Mouse (Mus musculus): ENCODE measurements at regions not wholly inside any gene's neighbourhood (a gene's known extent, or its start where the extent isn't known, plus 50 kb on each side); places are given as distances from the start of the nearest gene placed in this dataset.

DNA sequence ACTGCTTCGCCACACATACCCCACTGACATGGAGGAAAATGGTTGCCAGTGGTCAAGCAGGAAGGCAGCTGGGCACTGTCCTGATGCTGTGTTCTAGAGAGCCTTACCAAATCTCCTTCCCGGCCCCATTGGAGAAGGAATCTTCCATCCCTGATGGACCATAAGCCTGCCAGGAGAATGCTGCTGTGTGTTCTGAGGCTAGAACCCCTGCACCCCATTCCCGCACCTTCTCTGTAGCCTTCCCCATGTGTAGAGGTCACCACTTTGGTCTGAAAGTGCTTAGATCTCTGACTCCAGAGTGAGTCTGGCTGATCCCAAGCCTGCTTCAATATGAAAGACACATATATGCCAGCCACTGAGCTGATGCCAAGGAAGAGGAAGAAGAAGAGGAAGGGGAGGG, 74.1 kb upstream of the Pmepa1 start:
- no peaks in the 10 kb centered on the region; the same call in 1 of the 2 replicates for H3K27me3 ChIP-seq (ENCODE audit: poor library complexity, severe bottlenecking)
- DNase-seq (ENCODE audit: extremely low spot score, low spot score) = no peak
- H3K27ac ChIP-seq = no peak overlapping the region
- WGBS = 85% methylated on average over 3 of the region's 3 CpGs
- no peaks in the 10 kb centered on the region for H3K36me3 ChIP-seq (replicated peaks)
- H3K4me3 ChIP-seq = no peak overlapping the region
- H3K4me1 ChIP-seq = peaks cover 38% of the 10 kb centered on the region
- no peaks in the 10 kb centered on the region for H3K9me3 ChIP-seq

DNA sequence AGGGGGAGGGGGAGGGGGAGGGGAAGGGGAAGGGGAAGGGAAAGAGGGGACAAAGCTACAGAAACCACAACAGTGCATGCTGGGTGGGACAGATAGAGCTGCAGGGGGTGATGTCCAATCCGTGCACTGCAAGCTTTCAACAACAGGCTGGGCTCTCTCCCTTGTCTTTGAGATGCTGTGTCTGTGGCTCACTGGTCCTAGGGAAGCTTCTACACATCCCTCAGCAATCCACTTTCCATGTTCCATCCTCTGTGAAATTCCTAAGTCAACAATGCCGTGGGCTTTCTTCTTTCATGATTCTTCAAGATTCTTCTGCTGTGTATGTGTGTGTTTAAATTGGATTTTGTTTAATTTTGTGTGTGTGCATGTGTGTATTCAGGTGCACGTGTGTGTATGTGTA, 74.5 kb upstream of the Pmepa1 start:
- DNase-seq (ENCODE audit: extremely low spot score, low spot score) = no peak
- Histone ChIP-seq H3K9me3 (no peaks in the 10 kb centered on the region), H3K4me1 (peaks cover 40% of the 10 kb centered on the region), H3K27ac (no peak overlapping the region), H3K36me3 (replicated peaks) (no peaks in the 10 kb centered on the region), H3K4me3 (no peak overlapping the region), H3K27me3 (ENCODE audit: poor library complexity, severe bottlenecking) (no peaks in the 10 kb centered on the region; the same call in 1 of the 2 replicates)
- WGBS = 65% methylated on average over 3 of the region's 3 CpGs

GRCm38 (mm10) chr2:173351831-173352755, 75.8 kb upstream of the Pmepa1 start:
- H3K36me3 ChIP-seq (replicated peaks) = no peaks in the 10 kb centered on the region
- H3K27ac ChIP-seq = peak overlapping the region; percentile 80
- no peak overlapping the region for H3K4me3 ChIP-seq
- DNase-seq (ENCODE audit: extremely low spot score, low spot score) = peak; percentile 43
- no peaks in the 10 kb centered on the region for H3K27me3 ChIP-seq (ENCODE audit: poor library complexity, severe bottlenecking)
- WGBS = 60% methylated on average over 18 of the region's 18 CpGs
- no peaks in the 10 kb centered on the region for H3K9me3 ChIP-seq
- peaks cover 45% of the 10 kb centered on the region for H3K4me1 ChIP-seq

DNA sequence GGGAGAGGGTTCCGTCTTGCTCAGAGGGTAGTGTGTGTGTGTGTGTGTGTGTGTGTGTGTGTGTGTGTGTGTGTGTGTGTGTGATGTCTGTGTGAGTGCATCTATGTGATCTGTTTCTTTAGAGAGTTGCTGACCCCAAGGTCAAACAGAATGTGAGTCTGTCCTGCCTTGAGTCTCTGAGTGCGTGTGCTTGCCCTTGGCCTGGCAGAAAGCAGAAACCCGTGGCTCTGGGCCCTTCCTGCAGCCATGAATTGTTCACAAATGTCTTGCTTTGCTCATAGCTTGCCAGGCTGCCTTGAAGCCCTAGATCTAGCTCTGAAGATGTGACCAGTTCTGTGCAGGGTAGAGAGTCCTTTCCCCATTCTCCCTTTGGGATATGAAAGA, 76.4 kb upstream of the Pmepa1 start:
- 59% methylated on average over 3 of the region's 3 CpGs for WGBS
- Histone ChIP-seq H3K4me1 (peaks cover 45% of the 10 kb centered on the region), H3K9me3 (no peaks in the 10 kb centered on the region), H3K4me3 (no peak overlapping the region), H3K36me3 (replicated peaks) (no peaks in the 10 kb centered on the region), H3K27me3 (ENCODE audit: poor library complexity, severe bottlenecking) (no peaks in the 10 kb centered on the region), H3K27ac (peak overlapping the region; percentile 80)
- DNase-seq (ENCODE audit: extremely low spot score, low spot score) = no peak

- Histone ChIP-seq H3K9me3 (no peaks in the 10 kb centered on the region), H3K4me1 (peaks cover 45% of the 10 kb centered on the region), H3K27ac (peak overlapping the region; percentile 80), H3K27me3 (ENCODE audit: poor library complexity, severe bottlenecking) (no peaks in the 10 kb centered on the region), H3K4me3 (no peak overlapping the region), H3K36me3 (replicated peaks) (no peaks in the 10 kb centered on the region)
- no peak for DNase-seq (ENCODE audit: extremely low spot score, low spot score)
- WGBS = 81% methylated on average over 16 of the region's 16 CpGs
Measured at GRCm38 (mm10) chr2:173353435-173354241, 77.3 kb upstream of the Pmepa1 start.

DNA sequence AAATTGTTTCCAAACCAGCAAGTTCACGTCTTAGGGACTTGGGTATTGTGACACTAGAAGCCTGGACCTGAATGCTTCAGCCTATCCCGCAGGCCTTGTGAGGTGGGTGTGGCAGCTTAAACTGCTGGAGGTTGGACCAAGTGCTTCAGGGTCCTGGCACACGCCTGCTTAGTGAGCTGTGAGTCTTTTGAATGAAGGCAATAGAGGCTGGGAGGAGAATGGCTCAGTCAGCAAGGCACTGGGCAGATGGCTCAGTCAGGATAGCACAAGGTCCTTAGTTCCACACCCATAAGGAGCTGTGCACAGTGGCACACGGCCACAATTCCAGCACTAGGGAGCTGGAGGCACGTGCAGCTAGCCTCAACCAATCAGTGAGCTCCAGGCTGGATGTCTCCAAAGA, 80.5 kb upstream of the Pmepa1 start:
- DNase-seq (ENCODE audit: extremely low spot score, low spot score) = no peak
- H3K9me3 ChIP-seq = no peaks in the 10 kb centered on the region
- no peak overlapping the region for H3K27ac ChIP-seq
- no peaks in the 10 kb centered on the region for H3K36me3 ChIP-seq (replicated peaks)
- peaks cover 30% of the 10 kb centered on the region for H3K4me1 ChIP-seq
- 67% methylated on average over 5 of the region's 5 CpGs for WGBS
- H3K27me3 ChIP-seq (ENCODE audit: poor library complexity, severe bottlenecking) = no peaks in the 10 kb centered on the region
- no peak overlapping the region for H3K4me3 ChIP-seq

- no peaks in the 10 kb centered on the region for H3K36me3 ChIP-seq (replicated peaks)
- peak overlapping the region; percentile 29 for H3K4me3 ChIP-seq
- peaks cover 24% of the 10 kb centered on the region for H3K4me1 ChIP-seq
- peaks cover 36% of the 10 kb centered on the region for H3K27me3 ChIP-seq (ENCODE audit: poor library complexity, severe bottlenecking)
- H3K27ac ChIP-seq = no peak overlapping the region
- no peaks in the 10 kb centered on the region for H3K9me3 ChIP-seq
- WGBS = 21% methylated on average over 24 of the region's 24 CpGs
- no peak for DNase-seq (ENCODE audit: extremely low spot score, low spot score)
Measured at GRCm38 (mm10) chr2:173365441-173366166, 89.3 kb upstream of the Pmepa1 start.

- H3K27me3 ChIP-seq (ENCODE audit: poor library complexity, severe bottlenecking) = peaks cover 36% of the 10 kb centered on the region
- no peak overlapping the region for H3K27ac ChIP-seq
- 80% methylated on average over 11 of the region's 11 CpGs for WGBS
- no peaks in the 10 kb centered on the region for H3K36me3 ChIP-seq (replicated peaks)
- no peak overlapping the region for H3K4me3 ChIP-seq
- no peak for DNase-seq (ENCODE audit: extremely low spot score, low spot score)
- H3K9me3 ChIP-seq = no peaks in the 10 kb centered on the region
- peaks cover 24% of the 10 kb centered on the region for H3K4me1 ChIP-seq
Measured at GRCm38 (mm10) chr2:173366734-173367133, 90.4 kb upstream of the Pmepa1 start.

GRCm38 (mm10) chr2:173368899-173369298, 92.6 kb upstream of the Pmepa1 start:
- 48% methylated on average over 7 of the region's 7 CpGs for WGBS
- H3K27me3 ChIP-seq (ENCODE audit: poor library complexity, severe bottlenecking) = peaks cover 36% of the 10 kb centered on the region
- no peaks in the 10 kb centered on the region for H3K36me3 ChIP-seq (replicated peaks)
- peaks cover 7% of the 10 kb centered on the region; the same call in 1 of the 2 replicates for H3K9me3 ChIP-seq
- DNase-seq (ENCODE audit: extremely low spot score, low spot score) = no peak
- H3K4me1 ChIP-seq = peaks cover 24% of the 10 kb centered on the region
- no peak overlapping the region for H3K4me3 ChIP-seq
- H3K27ac ChIP-seq = 0 out of 2 replicates have a peak overlapping the region, but pooled peaks have one; percentile 22

DNA sequence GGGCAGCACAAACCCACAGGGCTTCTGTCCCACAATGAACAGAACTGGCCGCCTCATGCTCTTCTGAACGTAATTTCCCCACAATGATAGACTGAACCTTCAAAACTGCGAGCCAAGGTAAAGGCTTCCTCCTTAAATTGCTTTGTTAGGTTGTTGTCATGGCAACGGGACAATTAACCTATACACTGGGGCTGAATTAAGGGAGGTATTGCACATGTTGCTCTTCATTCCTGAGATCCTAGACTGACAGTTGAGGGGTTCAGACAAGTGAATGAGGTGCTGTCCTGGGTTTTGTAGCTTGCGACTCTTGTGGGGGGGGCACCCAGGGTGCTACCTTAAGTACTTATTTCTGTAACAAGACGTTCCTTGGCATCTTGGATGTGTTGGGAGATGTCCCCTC, 100.6 kb upstream of the Pmepa1 start:
- no peak overlapping the region for H3K4me3 ChIP-seq
- H3K27ac ChIP-seq = no peak overlapping the region
- no peaks in the 10 kb centered on the region for H3K27me3 ChIP-seq (ENCODE audit: poor library complexity, severe bottlenecking)
- peaks cover 18% of the 10 kb centered on the region for H3K4me1 ChIP-seq
- no peak for DNase-seq (ENCODE audit: extremely low spot score, low spot score)
- H3K9me3 ChIP-seq = peaks cover 6% of the 10 kb centered on the region; the same call in 1 of the 2 replicates
- H3K36me3 ChIP-seq (replicated peaks) = no peaks in the 10 kb centered on the region
- 80% methylated on average over 6 of the region's 6 CpGs for WGBS

DNA sequence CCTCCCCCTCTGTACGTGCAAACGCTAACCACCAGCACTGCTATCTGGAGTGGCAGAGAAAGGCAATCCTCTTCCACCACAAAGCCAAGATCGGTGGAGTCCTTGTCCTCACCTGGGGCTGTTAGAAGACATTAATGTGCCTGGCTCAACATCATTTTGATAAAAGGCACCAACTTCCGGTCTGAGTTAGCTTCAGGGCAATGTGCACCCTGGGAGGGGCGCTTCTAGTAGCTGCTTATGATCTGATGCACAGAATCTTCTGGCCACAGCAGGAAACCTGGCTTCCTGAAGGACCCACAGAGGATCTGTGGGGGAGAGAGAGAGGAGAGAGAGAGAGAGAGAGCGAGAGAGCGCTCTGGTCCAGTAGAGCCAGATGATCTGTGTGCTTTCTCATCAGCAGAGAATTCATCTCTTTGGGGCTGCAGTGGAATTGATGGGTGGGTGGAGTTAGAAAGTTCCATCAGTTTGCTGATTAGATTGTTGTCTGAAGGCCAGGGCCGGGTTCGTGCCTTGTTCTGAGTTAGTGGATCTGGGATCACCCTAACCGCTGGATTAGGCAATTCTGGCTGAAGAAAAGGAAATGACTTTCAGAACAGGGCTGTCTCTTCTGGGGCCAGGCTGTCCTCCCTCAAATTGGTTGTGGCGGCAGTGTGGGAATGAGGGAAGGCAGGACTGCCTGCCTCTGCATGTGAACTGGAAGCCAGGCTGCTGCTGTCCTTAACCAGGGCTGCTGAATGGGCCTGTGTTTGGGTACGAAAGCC, 101.3 kb upstream of the Pmepa1 start:
- no peak overlapping the region for H3K4me3 ChIP-seq
- peaks cover 25% of the 10 kb centered on the region for H3K4me1 ChIP-seq
- no peak for DNase-seq (ENCODE audit: extremely low spot score, low spot score)
- 79% methylated on average over 10 of the region's 12 CpGs for WGBS
- H3K36me3 ChIP-seq (replicated peaks) = no peaks in the 10 kb centered on the region
- H3K27ac ChIP-seq = 0 out of 2 replicates have a peak overlapping the region, but pooled peaks have one; percentile 5
- H3K27me3 ChIP-seq (ENCODE audit: poor library complexity, severe bottlenecking) = no peaks in the 10 kb centered on the region
- H3K9me3 ChIP-seq = no peaks in the 10 kb centered on the region; the same call in 1 of the 2 replicates

DNA sequence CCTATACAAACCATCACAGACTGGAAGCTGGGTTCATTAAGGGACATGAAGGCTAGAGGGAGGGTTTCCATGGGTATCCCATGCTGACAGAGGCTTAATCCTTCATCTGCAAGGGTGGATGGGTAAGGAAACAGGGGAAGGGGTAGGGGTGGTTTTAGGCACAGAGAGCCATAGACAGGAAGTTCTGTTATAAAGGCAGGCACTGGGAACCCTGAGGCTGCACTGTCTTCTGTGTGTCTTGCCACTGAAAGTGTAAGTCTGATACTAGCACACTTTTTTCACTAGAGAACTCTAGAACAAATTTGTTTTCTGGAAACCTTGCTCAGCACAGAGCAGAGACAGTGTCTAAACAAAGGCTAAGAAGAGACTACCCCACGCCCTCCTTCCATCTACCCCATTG, 103.4 kb upstream of the Pmepa1 start:
- no peaks in the 10 kb centered on the region for H3K36me3 ChIP-seq (replicated peaks)
- DNase-seq (ENCODE audit: extremely low spot score, low spot score) = no peak
- peaks cover 28% of the 10 kb centered on the region for H3K4me1 ChIP-seq
- no peaks in the 10 kb centered on the region for H3K27me3 ChIP-seq (ENCODE audit: poor library complexity, severe bottlenecking)
- no peak overlapping the region for H3K27ac ChIP-seq
- no peaks in the 10 kb centered on the region for H3K9me3 ChIP-seq
- no peak overlapping the region for H3K4me3 ChIP-seq
- WGBS = 100% methylated on average over 1 of the region's 1 CpGs
